Mouse (Mus musculus) embryonic fibroblast, embryonic 13.5 days (primary cell): ENCODE results near the gene Ifitm5.

Source experiments
- CTCF ChIP-seq: IDR thresholded peaks from 2 replicates; pipeline ENCODE4 v1.5.1; 2011; ENCODE audit warnings: mild to moderate bottlenecking, control low read depth, low read length, moderate library complexity, borderline replicate concordance; ENCODE audit not compliant: insufficient read depth
- POLR2A ChIP-seq: IDR thresholded peaks from 2 replicates; pipeline ENCODE4 v1.6.1; 2011; ENCODE audit warnings: low read depth, mild to moderate bottlenecking, control low read depth, low read length, moderate library complexity

DNA sequence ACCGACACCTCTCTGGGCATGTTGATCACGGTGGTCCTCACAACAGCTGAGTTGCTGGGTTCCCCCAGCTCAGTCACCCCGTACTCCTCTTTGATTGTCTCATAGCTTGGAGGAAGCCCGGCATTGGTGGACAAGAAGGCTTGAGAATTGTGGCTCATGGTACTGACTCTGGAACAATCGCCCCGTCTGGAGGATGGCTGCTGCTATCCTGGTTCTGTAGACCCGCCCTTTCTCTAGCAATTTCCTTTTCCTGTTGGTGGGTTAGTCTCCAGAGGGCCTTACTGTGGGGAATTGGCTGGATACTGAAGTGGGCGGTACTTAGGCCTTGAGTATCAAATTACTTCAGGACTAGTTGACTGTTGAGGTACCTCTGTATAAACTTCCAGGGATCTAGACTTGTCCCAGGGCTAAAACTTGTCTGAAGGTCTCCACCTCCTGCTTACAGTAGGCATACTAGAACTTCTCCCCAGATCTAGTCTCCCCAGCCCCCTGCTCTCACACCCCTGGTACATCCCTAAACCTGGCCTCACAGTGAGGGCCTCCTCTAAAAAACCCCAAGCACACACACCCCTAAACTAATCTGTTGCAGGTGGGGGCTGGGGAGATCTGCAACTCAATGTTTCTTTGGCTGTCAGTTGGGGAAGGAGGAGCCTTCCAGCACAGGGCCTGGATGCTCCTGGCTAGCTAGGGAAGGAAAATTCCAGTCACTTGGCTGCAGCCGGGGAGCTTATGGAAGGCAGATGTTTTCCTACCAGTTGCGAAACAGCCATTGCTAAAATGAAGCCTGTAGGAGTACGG is 5.9 kb upstream of the Ifitm5 start, which contains the start of the genes Gm45717 and Ifitm2:
- TF ChIP-seq CTCF (no peak), POLR2A (peak; percentile 93)
